Mouse (Mus musculus): ENCODE data around the gene Foxj3.
"Not testable (repeated sequence)": the region's sequence is repeated elsewhere in the genome, so short reads cannot be mapped to it uniquely, and the experiment has no call there.

The Foxj3 gene

DNA sequence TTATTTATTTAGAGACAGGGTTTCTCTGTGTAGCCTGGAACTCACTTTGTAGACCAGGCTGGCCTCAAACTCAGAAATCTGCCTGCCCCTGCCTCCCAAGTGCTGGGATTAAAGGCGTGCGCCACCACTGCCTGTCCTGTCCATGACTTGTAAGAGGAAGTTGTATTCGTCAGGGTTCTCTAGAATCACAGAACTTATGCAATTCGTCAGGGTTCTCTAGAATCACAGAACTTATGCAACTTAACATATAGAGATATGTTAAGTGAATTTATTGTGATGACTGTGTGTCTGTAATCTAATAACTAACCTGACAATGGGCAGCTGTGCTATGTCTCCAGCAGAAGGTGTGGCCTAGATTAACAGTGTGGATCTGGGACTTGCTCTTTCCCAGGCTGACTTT is at the start of gene Foxj3:
Gene Foxj3 (plus strand): TSS at position 390 of the 400 bp plus-strand sequence.
- not testable (repeated sequence) for DNase-seq (ENCODE audit: low spot score in 2 of 2)

GRCm38 (mm10) chr4:119489666-119490065 is 47.1 kb upstream of the Foxj3 start:
- no peak for DNase-seq (ENCODE audit: low spot score in 2 of 2)

GRCm38 (mm10) chr4:119490806-119491205 is 46.0 kb upstream of the Foxj3 start:
- DNase-seq (ENCODE audit: low spot score in 2 of 2): peak; percentile 18 to 69

GRCm38 (mm10) chr4:119492291-119492932 is 44.4 kb upstream of the Foxj3 start, which contains the start of gene Rimkla:
Gene Rimkla (minus strand): TSS chr4:119492628.
- peak; percentile 14 to 64 for DNase-seq (ENCODE audit: low spot score in 2 of 2)

GRCm38 (mm10) chr4:119492933-119493327 is 43.9 kb upstream of the Foxj3 start:
- no peak for DNase-seq (ENCODE audit: low spot score in 2 of 2)

GRCm38 (mm10) chr4:119498319-119498848 is 38.4 kb upstream of the Foxj3 start:
- no peak for DNase-seq (ENCODE audit: low spot score in 2 of 2)

GRCm38 (mm10) chr4:119511591-119511990 is 25.2 kb upstream of the Foxj3 start:
- DNase-seq (ENCODE audit: low spot score in 2 of 2): no peak

GRCm38 (mm10) chr4:119512731-119513141 is 24.1 kb upstream of the Foxj3 start:
- DNase-seq (ENCODE audit: low spot score in 2 of 2): no peak

DNA sequence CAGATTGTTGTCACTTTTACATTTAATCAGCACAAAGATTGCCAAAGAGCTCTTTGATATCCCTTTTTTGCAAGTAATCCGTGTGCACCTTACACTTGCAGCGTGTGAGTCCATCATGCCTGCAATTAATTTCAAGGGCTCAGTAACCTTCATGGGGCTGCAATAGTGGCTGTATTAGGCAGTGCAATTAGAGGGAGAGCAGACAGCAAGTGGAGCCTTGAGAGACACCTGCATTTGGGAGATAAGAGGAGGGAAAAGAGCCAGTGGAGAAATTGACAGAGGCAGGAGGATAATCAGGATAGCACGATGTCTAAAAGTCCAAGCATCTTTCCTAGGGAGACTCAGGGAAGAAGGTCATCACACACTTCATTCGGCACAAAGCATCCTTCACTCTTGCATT is 13.2 kb upstream of the Foxj3 start:
- DNase-seq (ENCODE audit: low spot score in 2 of 2): no peak

- DNase-seq (ENCODE audit: low spot score in 2 of 2): no peak
Observed at GRCm38 (mm10) chr4:119524010-119524409, 12.8 kb upstream of the Foxj3 start.

- DNase-seq (ENCODE audit: low spot score in 2 of 2): no peak
Observed at GRCm38 (mm10) chr4:119524466-119524865, 12.3 kb upstream of the Foxj3 start.

- DNase-seq (ENCODE audit: low spot score in 2 of 2): no peak
Observed at GRCm38 (mm10) chr4:119526329-119526845, 10.4 kb upstream of the Foxj3 start.

- no peak for DNase-seq (ENCODE audit: low spot score in 2 of 2)
Observed at GRCm38 (mm10) chr4:119531813-119532212, 5.0 kb upstream of the Foxj3 start.

- DNase-seq (ENCODE audit: low spot score in 2 of 2): peak in 1 of 2 experiments; percentile 15
Observed at GRCm38 (mm10) chr4:119535103-119535502, 1.7 kb upstream of the Foxj3 start.

- DNase-seq (ENCODE audit: low spot score in 2 of 2): no peak
Observed at GRCm38 (mm10) chr4:119537436-119537835, 632 bp downstream of the Foxj3 start.

DNA sequence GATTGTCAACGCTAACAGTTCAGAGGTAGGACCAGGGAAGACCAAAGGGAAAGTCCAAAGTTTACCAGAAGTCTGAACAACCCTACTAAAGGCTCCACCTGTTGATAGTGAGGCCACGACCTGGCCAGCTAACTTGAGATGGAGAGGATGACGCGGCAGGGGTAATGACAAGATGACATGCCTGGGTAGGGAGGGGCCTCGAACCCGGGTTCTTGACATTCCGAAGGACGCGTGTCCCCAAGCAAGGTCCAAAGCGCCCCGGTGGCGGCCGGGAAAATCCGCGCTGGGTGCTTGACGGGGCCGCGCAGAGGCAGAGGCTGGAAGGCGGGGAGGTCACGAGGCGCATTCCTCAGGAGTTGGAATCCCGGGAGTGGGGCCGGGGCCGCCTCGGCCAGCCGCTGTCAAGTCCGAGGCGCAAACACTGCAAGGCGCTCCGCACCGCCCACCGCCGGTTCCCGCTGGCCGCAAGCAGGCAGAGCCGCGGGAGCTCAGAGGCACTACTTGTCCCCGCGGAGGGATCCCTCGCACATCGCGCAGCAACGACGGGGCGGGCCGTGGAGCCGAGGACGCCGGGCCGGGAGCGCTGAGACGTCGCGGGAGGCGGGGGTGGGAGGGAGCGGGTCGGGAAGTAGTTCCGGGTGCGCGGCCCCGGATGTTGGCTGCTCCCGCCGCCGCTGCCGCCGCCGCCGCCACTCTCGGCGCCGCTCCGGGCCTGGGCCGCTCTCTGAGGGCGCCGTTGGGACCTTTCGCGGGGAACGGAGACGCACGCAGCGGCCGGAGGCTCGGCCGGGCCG is 2.4 kb downstream of the Foxj3 start, which contains the start of gene Frg2f1:
Gene Frg2f1 (minus strand): TSS at position 499 of the 794 bp plus-strand sequence.
- DNase-seq (ENCODE audit: low spot score in 2 of 2): peak; percentile 90 to 96

GRCm38 (mm10) chr4:119539836-119540532 is 3.2 kb downstream of the Foxj3 start:
- peak; percentile 43 to 76 for DNase-seq (ENCODE audit: low spot score in 2 of 2)

- DNase-seq (ENCODE audit: low spot score in 2 of 2): no peak
Observed at GRCm38 (mm10) chr4:119540533-119540890, 3.7 kb downstream of the Foxj3 start.

- no peak for DNase-seq (ENCODE audit: low spot score in 2 of 2)
Observed at GRCm38 (mm10) chr4:119550864-119551263, 14.1 kb downstream of the Foxj3 start.

GRCm38 (mm10) chr4:119555466-119555865 is 18.7 kb downstream of the Foxj3 start:
- DNase-seq (ENCODE audit: low spot score in 2 of 2): no peak

DNA sequence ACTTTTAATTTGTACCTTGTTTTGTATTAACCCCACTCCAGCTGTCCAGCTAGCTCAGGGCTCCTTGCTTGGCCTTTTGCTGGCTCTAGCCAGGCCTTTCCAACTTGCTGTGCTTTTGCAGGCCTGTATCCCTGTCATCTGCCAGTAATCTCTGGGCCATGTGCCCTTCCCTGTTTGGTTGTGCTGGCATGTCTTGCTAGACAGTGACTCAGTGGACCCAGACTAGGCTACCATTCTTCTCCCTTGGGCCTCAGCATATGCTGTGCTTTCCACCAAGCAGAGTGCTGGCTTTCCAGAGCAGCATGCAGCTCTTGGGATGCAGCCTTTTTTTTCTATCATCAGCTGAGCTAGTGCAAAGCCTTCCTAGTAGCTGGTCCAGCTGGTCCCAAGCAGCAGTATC is 26.3 kb downstream of the Foxj3 start:
- no peak for DNase-seq (ENCODE audit: low spot score in 2 of 2)

DNA sequence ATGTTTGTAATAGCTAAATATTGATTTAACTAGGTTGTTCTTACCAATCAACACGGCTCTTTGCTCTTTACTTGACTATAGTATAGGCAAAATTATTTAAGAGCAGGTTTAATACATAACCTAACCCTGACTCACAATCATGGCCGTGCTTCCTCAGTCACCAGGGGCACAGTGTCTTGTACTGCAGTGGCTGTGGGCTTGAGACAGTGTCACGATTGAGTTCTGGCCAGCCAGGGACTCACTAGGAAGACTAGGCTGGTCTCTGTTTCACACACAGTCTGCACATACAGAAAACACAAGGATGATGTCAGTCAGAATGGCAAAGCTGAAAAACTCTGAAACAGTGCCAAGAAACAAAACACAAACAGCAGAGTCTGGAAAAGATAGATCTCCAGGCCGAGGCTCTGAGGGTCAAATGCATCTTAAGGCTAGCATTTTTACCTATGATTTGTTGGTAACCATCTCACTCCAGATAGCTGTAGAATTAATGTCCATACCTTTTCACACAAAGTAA is 29.6 kb downstream of the Foxj3 start:
- DNase-seq (ENCODE audit: low spot score in 2 of 2): no peak
